Mouse (Mus musculus): Measurements from ENCODE around the gene Pdk2. TPM values are rescaled to one million over a fixed set of nuclear protein-coding genes. Genes with fewer than 3 reads are reported as not detected.
A peak's percentile ranks its signal among the peaks of the same experiment; 100 is the strongest.

Pdk2 gene
- polyA plus RNA-seq, 1 experiment = 220 TPM

- TF ChIP-seq POLR2A (IDR thresholded peaks at IDR 0.05; ENCODE audit: control insufficient read depth, low read depth, low read length) = no peak
- no peak for TF ChIP-seq CTCF (IDR thresholded peaks at IDR 0.05; ENCODE audit: control insufficient read depth, insufficient read depth, insufficient replicate concordance, low read depth, low read length)
- Histone ChIP-seq H3K27ac (ENCODE audit: control insufficient read depth, insufficient read depth, low read depth, low read length) (no peak overlapping the region), H3K36me3 (ENCODE audit: control insufficient read depth, insufficient read depth, low read length) (no peaks in the 10 kb centered on the region), H3K27me3 (ENCODE audit: control insufficient read depth, insufficient read depth, low read length) (no peaks in the 10 kb centered on the region), H3K4me3 (ENCODE audit: control insufficient read depth, low read depth, low read length) (no peak overlapping the region), H3K4me1 (ENCODE audit: control insufficient read depth, insufficient read depth, low read length) (peaks cover 25% of the 10 kb centered on the region)
These were observed 46.0 kb downstream of the Pdk2 start for GRCm38 (mm10) chr11:94994947-94995772.

- Histone ChIP-seq H3K27ac (ENCODE audit: control insufficient read depth, insufficient read depth, low read depth, low read length) (no peak overlapping the region), H3K4me1 (ENCODE audit: control insufficient read depth, insufficient read depth, low read length) (peaks cover 28% of the 10 kb centered on the region), H3K27me3 (ENCODE audit: control insufficient read depth, insufficient read depth, low read length) (no peaks in the 10 kb centered on the region), H3K36me3 (ENCODE audit: control insufficient read depth, insufficient read depth, low read length) (no peaks in the 10 kb centered on the region), H3K4me3 (ENCODE audit: control insufficient read depth, low read depth, low read length) (peak overlapping the region; percentile 89)
- no peak for TF ChIP-seq POLR2A (IDR thresholded peaks at IDR 0.05; ENCODE audit: control insufficient read depth, low read depth, low read length)
- TF ChIP-seq CTCF (IDR thresholded peaks at IDR 0.05; ENCODE audit: control insufficient read depth, insufficient read depth, insufficient replicate concordance, low read depth, low read length) = no peak
These were observed 46.8 kb downstream of the Pdk2 start for GRCm38 (mm10) chr11:94994208-94994814.

- no peak for TF ChIP-seq POLR2A (IDR thresholded peaks at IDR 0.05; ENCODE audit: control insufficient read depth, low read depth, low read length)
- no peak for TF ChIP-seq CTCF (IDR thresholded peaks at IDR 0.05; ENCODE audit: control insufficient read depth, insufficient read depth, insufficient replicate concordance, low read depth, low read length)
- Histone ChIP-seq H3K27ac (ENCODE audit: control insufficient read depth, insufficient read depth, low read depth, low read length) (peak overlapping the region; percentile 5; the same call in 1 of the 2 replicates), H3K36me3 (ENCODE audit: control insufficient read depth, insufficient read depth, low read length) (no peaks in the 10 kb centered on the region)
These were observed 48.2 kb downstream of the Pdk2 start for GRCm38 (mm10) chr11:94992754-94993606.

GRCm38 (mm10) chr11:94992480-94992753 lies 48.7 kb downstream of the Pdk2 start:
- peak overlapping the region; percentile 89 for H3K4me3 ChIP-seq (ENCODE audit: control insufficient read depth, low read depth, low read length)
- no peak for TF ChIP-seq POLR2A (IDR thresholded peaks at IDR 0.05; ENCODE audit: control insufficient read depth, low read depth, low read length)
- TF ChIP-seq CTCF (IDR thresholded peaks at IDR 0.05; ENCODE audit: control insufficient read depth, insufficient read depth, insufficient replicate concordance, low read depth, low read length) = no peak
- H3K36me3 ChIP-seq (ENCODE audit: control insufficient read depth, insufficient read depth, low read length) = no peaks in the 10 kb centered on the region
- H3K27me3 ChIP-seq (ENCODE audit: control insufficient read depth, insufficient read depth, low read length) = no peaks in the 10 kb centered on the region
- peaks cover 44% of the 10 kb centered on the region for H3K4me1 ChIP-seq (ENCODE audit: control insufficient read depth, insufficient read depth, low read length)
- H3K27ac ChIP-seq (ENCODE audit: control insufficient read depth, insufficient read depth, low read depth, low read length) = peak overlapping the region; percentile 30; the same call in 1 of the 2 replicates

More at GRCm38 (mm10) chr11:94992754-94993606, 48.2 kb downstream of the Pdk2 start:
- peaks cover 41% of the 10 kb centered on the region for H3K4me1 ChIP-seq (ENCODE audit: control insufficient read depth, insufficient read depth, low read length)
- peak overlapping the region; percentile 89 for H3K4me3 ChIP-seq (ENCODE audit: control insufficient read depth, low read depth, low read length)
- H3K27me3 ChIP-seq (ENCODE audit: control insufficient read depth, insufficient read depth, low read length) = no peaks in the 10 kb centered on the region

- Histone ChIP-seq H3K4me3 (ENCODE audit: control insufficient read depth, low read depth, low read length) (peak overlapping the region; percentile 89), H3K36me3 (ENCODE audit: control insufficient read depth, insufficient read depth, low read length) (no peaks in the 10 kb centered on the region), H3K27ac (ENCODE audit: control insufficient read depth, insufficient read depth, low read depth, low read length) (peak overlapping the region; percentile 30), H3K27me3 (ENCODE audit: control insufficient read depth, insufficient read depth, low read length) (no peaks in the 10 kb centered on the region), H3K4me1 (ENCODE audit: control insufficient read depth, insufficient read depth, low read length) (peaks cover 44% of the 10 kb centered on the region)
- TF ChIP-seq POLR2A (IDR thresholded peaks at IDR 0.05; ENCODE audit: control insufficient read depth, low read depth, low read length) (0 out of 2 replicates have a peak, but pooled peaks have one; percentile 32), CTCF (IDR thresholded peaks at IDR 0.05; ENCODE audit: control insufficient read depth, insufficient read depth, insufficient replicate concordance, low read depth, low read length) (no peak)
These were observed 49.3 kb downstream of the Pdk2 start for GRCm38 (mm10) chr11:94991641-94992479.

GRCm38 (mm10) chr11:94990749-94991577 lies 50.2 kb downstream of the Pdk2 start, which contains the start of gene Ppp1r9b:
TSS of gene Ppp1r9b (plus strand) at chr11:94991035.
- Histone ChIP-seq H3K4me3 (ENCODE audit: control insufficient read depth, low read depth, low read length) (peak within 1 kb of the TSS; percentile 89), H3K27ac (ENCODE audit: control insufficient read depth, insufficient read depth, low read depth, low read length) (peak within 1 kb of the TSS; percentile 68), H3K4me1 (ENCODE audit: control insufficient read depth, insufficient read depth, low read length) (peaks cover 44% of the 10 kb centered on the region), H3K27me3 (ENCODE audit: control insufficient read depth, insufficient read depth, low read length) (no peaks in the 10 kb centered on the region), H3K36me3 (ENCODE audit: control insufficient read depth, insufficient read depth, low read length) (no peaks in the 10 kb centered on the region)
- TF ChIP-seq CTCF (IDR thresholded peaks at IDR 0.05; ENCODE audit: control insufficient read depth, insufficient read depth, insufficient replicate concordance, low read depth, low read length) (peak; percentile 52; the same call in 1 of the 2 replicates), POLR2A (IDR thresholded peaks at IDR 0.05; ENCODE audit: control insufficient read depth, low read depth, low read length) (no peak)

Data from testis, adult 2 months (tissue).